Mouse (Mus musculus): ENCODE data around the gene Plppr2. TPM values are rescaled to one million over a fixed set of nuclear protein-coding genes. Genes with fewer than 3 reads are reported as not detected.

The Plppr2 gene
- polyA plus RNA-seq, 1 experiment from 2014 or later, result 24.2 TPM

- Histone ChIP-seq H3K4me2 (ENCODE audit: low read depth, low read length, severe bottlenecking) (peak overlapping the region; percentile 50), H3K9me3 (ENCODE audit: control insufficient read depth, low read length) (no peaks in the 10 kb centered on the region), H3K4me3 (ENCODE audit: low read depth, low read length) (peak overlapping the region; percentile 49), H3K9ac (ENCODE audit: low read length) (peak overlapping the region; percentile 70), H3K36me3 (ENCODE audit: control insufficient read depth, insufficient read depth, low read length) (no peaks in the 10 kb centered on the region), H3K4me1 (replicated peaks; ENCODE audit: control insufficient read depth, insufficient read depth, low read length) (peaks cover 6% of the 10 kb centered on the region; the same call in 1 of the 2 replicates), H3K27me3 (ENCODE audit: control insufficient read depth, insufficient read depth, low read length) (no peaks in the 10 kb centered on the region), H3K27ac (ENCODE audit: low read depth, low read length) (no peak overlapping the region)
- 4% methylated on average over 6 of the region's 6 CpGs for WGBS
- DNase-seq (ENCODE audit: low spot score) (no peak), ATAC-seq (replicated peaks; ENCODE audit: low FRiP score) (no peak)
Observed at GRCm38 (mm10) chr9:21926784-21927183, 10.0 kb upstream of the Plppr2 start.

- no peaks in the 10 kb centered on the region for H3K9me3 ChIP-seq (ENCODE audit: control insufficient read depth, low read length)
- peak within 1 kb of the TSS; percentile 70 for H3K9ac ChIP-seq (ENCODE audit: low read length)
- under 1% methylated on average over 28 of the region's 28 CpGs for WGBS
- DNase-seq (ENCODE audit: low spot score), result peak; percentile 94
- peaks cover 6% of the 10 kb centered on the region; the same call in 1 of the 2 replicates for H3K4me1 ChIP-seq (replicated peaks; ENCODE audit: control insufficient read depth, insufficient read depth, low read length)
- H3K4me2 ChIP-seq (ENCODE audit: low read depth, low read length, severe bottlenecking), result peak within 1 kb of the TSS; percentile 50
- H3K27me3 ChIP-seq (ENCODE audit: control insufficient read depth, insufficient read depth, low read length), result no peaks in the 10 kb centered on the region
- peak; percentile 98 for ATAC-seq (replicated peaks; ENCODE audit: low FRiP score)
- peak within 1 kb of the TSS; percentile 53; the same call in 1 of the 2 replicates for H3K27ac ChIP-seq (ENCODE audit: low read depth, low read length)
- peak within 1 kb of the TSS; percentile 49 for H3K4me3 ChIP-seq (ENCODE audit: low read depth, low read length)
- no peaks in the 10 kb centered on the region for H3K36me3 ChIP-seq (ENCODE audit: control insufficient read depth, insufficient read depth, low read length)
Observed at GRCm38 (mm10) chr9:21927208-21927753, 9.6 kb upstream of the Plppr2 start, which contains the start of the genes Ccdc159 and Tmem205. Gene Ccdc159 (plus strand): TSS chr9:21927471. Gene Tmem205 (minus strand): TSS chr9:21927556.

GRCm38 (mm10) chr9:21929208-21929607, 7.6 kb upstream of the Plppr2 start:
- no peak overlapping the region for H3K4me2 ChIP-seq (ENCODE audit: low read depth, low read length, severe bottlenecking)
- ATAC-seq (replicated peaks; ENCODE audit: low FRiP score) (no peak), DNase-seq (ENCODE audit: low spot score) (no peak)
- WGBS, result 81% methylated on average over 3 of the region's 3 CpGs
- H3K27ac ChIP-seq (ENCODE audit: low read depth, low read length), result no peak overlapping the region
- no peaks in the 10 kb centered on the region for H3K9me3 ChIP-seq (ENCODE audit: control insufficient read depth, low read length)
- no peak overlapping the region for H3K4me3 ChIP-seq (ENCODE audit: low read depth, low read length)
- H3K9ac ChIP-seq (ENCODE audit: low read length), result no peak overlapping the region
- no peaks in the 10 kb centered on the region for H3K36me3 ChIP-seq (ENCODE audit: control insufficient read depth, insufficient read depth, low read length)
- peaks cover 6% of the 10 kb centered on the region; the same call in 1 of the 2 replicates for H3K4me1 ChIP-seq (replicated peaks; ENCODE audit: control insufficient read depth, insufficient read depth, low read length)
- H3K27me3 ChIP-seq (ENCODE audit: control insufficient read depth, insufficient read depth, low read length), result no peaks in the 10 kb centered on the region

GRCm38 (mm10) chr9:21932006-21932405, 4.8 kb upstream of the Plppr2 start:
- H3K27me3 ChIP-seq (ENCODE audit: control insufficient read depth, insufficient read depth, low read length), result no peaks in the 10 kb centered on the region
- WGBS, result 45% methylated on average over 2 of the region's 2 CpGs
- H3K9me3 ChIP-seq (ENCODE audit: control insufficient read depth, low read length), result no peaks in the 10 kb centered on the region
- no peaks in the 10 kb centered on the region for H3K36me3 ChIP-seq (ENCODE audit: control insufficient read depth, insufficient read depth, low read length)
- no peak overlapping the region for H3K9ac ChIP-seq (ENCODE audit: low read length)
- no peaks in the 10 kb centered on the region for H3K4me1 ChIP-seq (replicated peaks; ENCODE audit: control insufficient read depth, insufficient read depth, low read length)
- DNase-seq (ENCODE audit: low spot score) (no peak), ATAC-seq (replicated peaks; ENCODE audit: low FRiP score) (no peak)
- no peak overlapping the region for H3K27ac ChIP-seq (ENCODE audit: low read depth, low read length)
- no peak overlapping the region for H3K4me2 ChIP-seq (ENCODE audit: low read depth, low read length, severe bottlenecking)
- no peak overlapping the region for H3K4me3 ChIP-seq (ENCODE audit: low read depth, low read length)

- H3K4me2 ChIP-seq (ENCODE audit: low read depth, low read length, severe bottlenecking), result no peak overlapping the region
- H3K4me3 ChIP-seq (ENCODE audit: low read depth, low read length), result no peak overlapping the region
- ATAC-seq (replicated peaks; ENCODE audit: low FRiP score), result no peak
- no peak for DNase-seq (ENCODE audit: low spot score)
- H3K27me3 ChIP-seq (ENCODE audit: control insufficient read depth, insufficient read depth, low read length), result no peaks in the 10 kb centered on the region
- 57% methylated on average over 12 of the region's 12 CpGs for WGBS
- no peak overlapping the region for H3K27ac ChIP-seq (ENCODE audit: low read depth, low read length)
- no peaks in the 10 kb centered on the region for H3K9me3 ChIP-seq (ENCODE audit: control insufficient read depth, low read length)
- H3K36me3 ChIP-seq (ENCODE audit: control insufficient read depth, insufficient read depth, low read length), result no peaks in the 10 kb centered on the region
- H3K9ac ChIP-seq (ENCODE audit: low read length), result no peak overlapping the region
- H3K4me1 ChIP-seq (replicated peaks; ENCODE audit: control insufficient read depth, insufficient read depth, low read length), result no peaks in the 10 kb centered on the region; the same call in 1 of the 2 replicates
Observed at GRCm38 (mm10) chr9:21932445-21933137, 4.2 kb upstream of the Plppr2 start.

- Histone ChIP-seq H3K27ac (ENCODE audit: low read depth, low read length) (no peak overlapping the region), H3K4me2 (ENCODE audit: low read depth, low read length, severe bottlenecking) (no peak overlapping the region), H3K27me3 (ENCODE audit: control insufficient read depth, insufficient read depth, low read length) (no peaks in the 10 kb centered on the region), H3K9me3 (ENCODE audit: control insufficient read depth, low read length) (no peaks in the 10 kb centered on the region), H3K4me1 (replicated peaks; ENCODE audit: control insufficient read depth, insufficient read depth, low read length) (no peaks in the 10 kb centered on the region; the same call in 1 of the 2 replicates), H3K36me3 (ENCODE audit: control insufficient read depth, insufficient read depth, low read length) (no peaks in the 10 kb centered on the region), H3K9ac (ENCODE audit: low read length) (no peak overlapping the region), H3K4me3 (ENCODE audit: low read depth, low read length) (no peak overlapping the region)
- no peak for DNase-seq (ENCODE audit: low spot score)
- WGBS, result 92% methylated on average over 12 of the region's 12 CpGs
- no peak for ATAC-seq (replicated peaks; ENCODE audit: low FRiP score)
Observed at GRCm38 (mm10) chr9:21934021-21934420, 2.8 kb upstream of the Plppr2 start.

- no peak for ATAC-seq (replicated peaks; ENCODE audit: low FRiP score)
- Histone ChIP-seq H3K9ac (ENCODE audit: low read length) (no peak overlapping the region), H3K27me3 (ENCODE audit: control insufficient read depth, insufficient read depth, low read length) (no peaks in the 10 kb centered on the region), H3K4me2 (ENCODE audit: low read depth, low read length, severe bottlenecking) (no peak overlapping the region), H3K4me3 (ENCODE audit: low read depth, low read length) (no peak overlapping the region), H3K27ac (ENCODE audit: low read depth, low read length) (no peak overlapping the region), H3K9me3 (ENCODE audit: control insufficient read depth, low read length) (no peaks in the 10 kb centered on the region), H3K36me3 (ENCODE audit: control insufficient read depth, insufficient read depth, low read length) (no peaks in the 10 kb centered on the region), H3K4me1 (replicated peaks; ENCODE audit: control insufficient read depth, insufficient read depth, low read length) (no peaks in the 10 kb centered on the region; the same call in 1 of the 2 replicates)
- WGBS, result 83% methylated on average over 7 of the region's 7 CpGs
- no peak for DNase-seq (ENCODE audit: low spot score)
Observed at GRCm38 (mm10) chr9:21935466-21936131, 1.2 kb upstream of the Plppr2 start.

GRCm38 (mm10) chr9:21937711-21938175, 910 bp downstream of the Plppr2 start:
- ATAC-seq (replicated peaks; ENCODE audit: low FRiP score), result no peak

More at GRCm38 (mm10) chr9:21937711-21938175, 910 bp downstream of the Plppr2 start:
- Histone ChIP-seq H3K36me3 (ENCODE audit: control insufficient read depth, insufficient read depth, low read length) (no peaks in the 10 kb centered on the region), H3K4me3 (ENCODE audit: low read depth, low read length) (peak overlapping the region; percentile 57), H3K9ac (ENCODE audit: low read length) (0 out of 2 replicates have a peak overlapping the region, but pooled peaks have one; percentile 81), H3K27me3 (ENCODE audit: control insufficient read depth, insufficient read depth, low read length) (no peaks in the 10 kb centered on the region), H3K4me1 (replicated peaks; ENCODE audit: control insufficient read depth, insufficient read depth, low read length) (no peaks in the 10 kb centered on the region; the same call in 1 of the 2 replicates), H3K27ac (ENCODE audit: low read depth, low read length) (no peak overlapping the region), H3K4me2 (ENCODE audit: low read depth, low read length, severe bottlenecking) (peak overlapping the region; percentile 85; the same call in 1 of the 2 replicates), H3K9me3 (ENCODE audit: control insufficient read depth, low read length) (no peaks in the 10 kb centered on the region)
- no peak for DNase-seq (ENCODE audit: low spot score)
- WGBS, result 80% methylated on average over 4 of the region's 4 CpGs
